Comparison of ENCODE assay signal across 25 mouse cellular contexts in genomic region chr3:104032747-104033146, GRCm38 (mm10).
DNase-seq lines count a peak whose midpoint lies in the region; ATAC-seq and TF ChIP-seq lines count a peak whose summit lies in the region.
"Had no signal": no experiment of that assay in that cellular context is flagged by ENCODE, and none has a peak within 500 bp of the region (broad histone marks: within the 10 kb centered on the region; RNA-seq: fewer than 3 reads in every experiment).

No protein-coding gene starts in this region.

- H3K36me3 ChIP-seq in forebrain, embryonic 16.5 days (ENCODE audit: control insufficient read depth, insufficient read depth): no peaks in the 10 kb centered on the region
- H3K36me3 ChIP-seq in forebrain, embryonic 12.5 days (replicated peaks): no peaks in the 10 kb centered on the region
- no peaks in the 10 kb centered on the region for H3K36me3 ChIP-seq in hindbrain, postnatal 0 days (ENCODE audit: insufficient read depth, low read length)
- H3K36me3 ChIP-seq in hindbrain, embryonic 12.5 days: no peaks in the 10 kb centered on the region
- no peaks in the 10 kb centered on the region for H3K36me3 ChIP-seq in midbrain, embryonic 15.5 days (replicated peaks)
- no peaks in the 10 kb centered on the region for H3K36me3 ChIP-seq in midbrain, embryonic 16.5 days (ENCODE audit: control insufficient read depth, insufficient read depth, low read length)
- H3K36me3 ChIP-seq in midbrain, postnatal 0 days (ENCODE audit: insufficient read depth, low read length): 0 out of 2 replicates have a peak, but pooled peaks cover under 1% of the 10 kb centered on the region

- peak; percentile 68 for ATAC-seq in forebrain, embryonic 16.5 days
- ATAC-seq in forebrain, embryonic 12.5 days (ENCODE audit: low FRiP score): no peak
- ATAC-seq in hindbrain, postnatal 0 days: no peak
- ATAC-seq in hindbrain, embryonic 12.5 days (ENCODE audit: low FRiP score): no peak
- 0 out of 2 replicates have a peak, but pooled peaks have one; percentile 75 for ATAC-seq in midbrain, embryonic 15.5 days (replicated peaks)
- no peak for ATAC-seq in midbrain, embryonic 16.5 days
- no peak for ATAC-seq in midbrain, postnatal 0 days (ENCODE audit: low FRiP score)
- ATAC-seq: CD4-positive, CD25-positive, alpha-beta regulatory T cell, adult 4 months; intestine, postnatal 0 days had no signal

- no peaks in the 10 kb centered on the region for H3K4me1 ChIP-seq in forebrain, embryonic 16.5 days (replicated peaks; ENCODE audit: control insufficient read depth, insufficient read depth, low read length)
- H3K4me1 ChIP-seq in forebrain, embryonic 12.5 days: no peaks in the 10 kb centered on the region
- no peaks in the 10 kb centered on the region for H3K4me1 ChIP-seq in hindbrain, postnatal 0 days (ENCODE audit: insufficient read depth, low read length)
- no peaks in the 10 kb centered on the region for H3K4me1 ChIP-seq in hindbrain, embryonic 12.5 days
- H3K4me1 ChIP-seq in midbrain, embryonic 15.5 days: no peaks in the 10 kb centered on the region
- H3K4me1 ChIP-seq in midbrain, embryonic 16.5 days (ENCODE audit: control insufficient read depth, insufficient read depth, low read length): no peaks in the 10 kb centered on the region
- no peaks in the 10 kb centered on the region for H3K4me1 ChIP-seq in midbrain, postnatal 0 days (ENCODE audit: insufficient read depth, low read length)
- H3K4me1 ChIP-seq: forebrain, embryonic 10.5 days; heart, embryonic 10.5 days; hindbrain, embryonic 13.5 days had no signal

- no peak overlapping the region for H3K4me2 ChIP-seq in forebrain, embryonic 16.5 days (ENCODE audit: low read length)
- no peak overlapping the region for H3K4me2 ChIP-seq in forebrain, embryonic 12.5 days
- no peak overlapping the region for H3K4me2 ChIP-seq in hindbrain, postnatal 0 days (ENCODE audit: low read depth, low read length)
- no peak overlapping the region for H3K4me2 ChIP-seq in hindbrain, embryonic 12.5 days (replicated peaks)
- H3K4me2 ChIP-seq in midbrain, embryonic 15.5 days: no peak overlapping the region
- H3K4me2 ChIP-seq in midbrain, embryonic 16.5 days (ENCODE audit: low read length): no peak overlapping the region
- H3K4me2 ChIP-seq in midbrain, postnatal 0 days (ENCODE audit: low read depth, low read length, poor library complexity, severe bottlenecking): no peak overlapping the region
- H3K4me2 ChIP-seq: heart, embryonic 13.5 days; hindbrain, embryonic 13.5 days had no signal

- peak; percentile 12 for DNase-seq in hindbrain, postnatal 0 days (ENCODE audit: low spot score)
- peak; percentile 34 for DNase-seq in midbrain, postnatal 0 days (ENCODE audit: low spot score)
- DNase-seq in embryo, embryonic 10 days (ENCODE audit: low spot score): no peak
- DNase-seq: adrenal gland, adult 2 months; adrenal gland, postnatal 14 days; cerebellum, adult 18-20 months; cerebellum, adult 9-11 months; cerebellum, postnatal 36 days; gastrocnemius, postnatal 10 days; gastrocnemius, postnatal 36 days; heart, adult 2 months; heart, postnatal 14 days; heart, postnatal 4 days; kidney, adult 2 months had no signal

- no peaks in the 10 kb centered on the region for H3K27me3 ChIP-seq in forebrain, embryonic 16.5 days (replicated peaks; ENCODE audit: control insufficient read depth, insufficient read depth, low read length)
- no peaks in the 10 kb centered on the region for H3K27me3 ChIP-seq in forebrain, embryonic 12.5 days
- no peaks in the 10 kb centered on the region for H3K27me3 ChIP-seq in hindbrain, postnatal 0 days (ENCODE audit: insufficient read depth, low read length)
- no peaks in the 10 kb centered on the region for H3K27me3 ChIP-seq in hindbrain, embryonic 12.5 days
- H3K27me3 ChIP-seq in midbrain, embryonic 15.5 days (replicated peaks): no peaks in the 10 kb centered on the region
- no peaks in the 10 kb centered on the region for H3K27me3 ChIP-seq in midbrain, embryonic 16.5 days (ENCODE audit: control insufficient read depth, insufficient read depth, low read depth, low read length)
- H3K27me3 ChIP-seq in midbrain, postnatal 0 days (ENCODE audit: insufficient read depth, low read length): no peaks in the 10 kb centered on the region
- H3K27me3 ChIP-seq: heart, embryonic 13.5 days; hindbrain, embryonic 13.5 days had no signal

- no peak overlapping the region for H3K4me3 ChIP-seq in forebrain, embryonic 16.5 days (replicated peaks; ENCODE audit: low read length)
- no peak overlapping the region for H3K4me3 ChIP-seq in forebrain, embryonic 12.5 days (replicated peaks)
- H3K4me3 ChIP-seq in hindbrain, postnatal 0 days (ENCODE audit: low read length): no peak overlapping the region
- no peak overlapping the region for H3K4me3 ChIP-seq in hindbrain, embryonic 12.5 days
- H3K4me3 ChIP-seq in midbrain, embryonic 15.5 days: no peak overlapping the region
- no peak overlapping the region for H3K4me3 ChIP-seq in midbrain, embryonic 16.5 days (ENCODE audit: low read depth, low read length)
- H3K4me3 ChIP-seq in midbrain, postnatal 0 days (ENCODE audit: low read depth, low read length): no peak overlapping the region
- H3K4me3 ChIP-seq: forebrain, embryonic 10.5 days; heart, adult 2 months; heart, embryonic 10.5 days; heart, embryonic 13.5 days; hindbrain, embryonic 13.5 days had no signal

- WGBS in forebrain, embryonic 16.5 days: 91% methylated on average over 1 of the region's 1 CpGs
- WGBS in forebrain, embryonic 12.5 days: 88% methylated on average over 1 of the region's 1 CpGs
- 83% methylated on average over 1 of the region's 1 CpGs for WGBS in hindbrain, postnatal 0 days
- 90% methylated on average over 1 of the region's 1 CpGs for WGBS in hindbrain, embryonic 12.5 days
- whole genome bisulfite sequencing in midbrain, embryonic 15.5 days: 72% methylated on average over 1 of the region's 1 CpGs
- 83% methylated on average over 1 of the region's 1 CpGs for WGBS in midbrain, embryonic 16.5 days
- WGBS in midbrain, postnatal 0 days: 70% methylated on average over 1 of the region's 1 CpGs

- H3K9me3 ChIP-seq in forebrain, embryonic 16.5 days (ENCODE audit: control insufficient read depth, low read length): no peaks in the 10 kb centered on the region
- no peaks in the 10 kb centered on the region for H3K9me3 ChIP-seq in forebrain, embryonic 12.5 days
- no peaks in the 10 kb centered on the region for H3K9me3 ChIP-seq in hindbrain, postnatal 0 days (ENCODE audit: low read length)
- H3K9me3 ChIP-seq in hindbrain, embryonic 12.5 days (replicated peaks): no peaks in the 10 kb centered on the region
- H3K9me3 ChIP-seq in midbrain, embryonic 15.5 days: no peaks in the 10 kb centered on the region
- H3K9me3 ChIP-seq in midbrain, embryonic 16.5 days (replicated peaks; ENCODE audit: control insufficient read depth, low read length, poor library complexity, severe bottlenecking): no peaks in the 10 kb centered on the region
- no peaks in the 10 kb centered on the region for H3K9me3 ChIP-seq in midbrain, postnatal 0 days (ENCODE audit: low read length)
- H3K9me3 ChIP-seq: forebrain, embryonic 10.5 days; heart, embryonic 10.5 days; heart, embryonic 13.5 days; hindbrain, embryonic 13.5 days had no signal

- no peak overlapping the region for H3K9ac ChIP-seq in forebrain, embryonic 16.5 days (replicated peaks; ENCODE audit: low read depth, low read length)
- H3K9ac ChIP-seq in forebrain, embryonic 12.5 days: no peak overlapping the region
- no peak overlapping the region for H3K9ac ChIP-seq in hindbrain, postnatal 0 days (replicated peaks; ENCODE audit: low read length)
- no peak overlapping the region for H3K9ac ChIP-seq in hindbrain, embryonic 12.5 days
- no peak overlapping the region for H3K9ac ChIP-seq in midbrain, embryonic 15.5 days
- H3K9ac ChIP-seq in midbrain, embryonic 16.5 days (ENCODE audit: low read depth, low read length): no peak overlapping the region
- no peak overlapping the region for H3K9ac ChIP-seq in midbrain, postnatal 0 days (replicated peaks; ENCODE audit: low read length, poor library complexity, severe bottlenecking)
- H3K9ac ChIP-seq: heart, embryonic 13.5 days; hindbrain, embryonic 13.5 days had no signal

- TF ChIP-seq CTCF in hindbrain, postnatal 0 days (IDR thresholded peaks at IDR 0.05; ENCODE audit: low read depth): no peak
- TF ChIP-seq CTCF in midbrain, postnatal 0 days (IDR thresholded peaks at IDR 0.05): no peak

- no peak overlapping the region for H3K27ac ChIP-seq in forebrain, embryonic 16.5 days (ENCODE audit: low read length)
- H3K27ac ChIP-seq in forebrain, embryonic 12.5 days: no peak overlapping the region
- no peak overlapping the region for H3K27ac ChIP-seq in hindbrain, postnatal 0 days
- no peak overlapping the region for H3K27ac ChIP-seq in hindbrain, embryonic 12.5 days
- H3K27ac ChIP-seq in midbrain, embryonic 15.5 days: no peak overlapping the region
- H3K27ac ChIP-seq in midbrain, embryonic 16.5 days (ENCODE audit: low read length): no peak overlapping the region
- H3K27ac ChIP-seq in midbrain, postnatal 0 days (ENCODE audit: low read depth, low read length): no peak overlapping the region
- H3K27ac ChIP-seq: forebrain, embryonic 10.5 days; heart, adult 2 months; heart, embryonic 10.5 days; heart, embryonic 13.5 days; hindbrain, embryonic 13.5 days had no signal

Comparison
In these comparisons a context has a peak if more than half of its experiments do, and no peak if none do; other contexts are left out.
1. ATAC-seq: peak in forebrain, embryonic 16.5 days (single experiment) and midbrain, embryonic 15.5 days (single experiment); none in forebrain, embryonic 12.5 days (single experiment), hindbrain, postnatal 0 days (single experiment), hindbrain, embryonic 12.5 days (single experiment), midbrain, embryonic 16.5 days (single experiment) and midbrain, postnatal 0 days (single experiment).